Mouse (Mus musculus): ENCODE measurements around the gene Fgfbp3. TPM values are rescaled to one million over a fixed set of nuclear protein-coding genes. Genes with fewer than 3 reads are reported as not detected.

The Fgfbp3 gene
- polyA plus RNA-seq, 1 experiment from 2014 or later: 21.4 TPM

DNA sequence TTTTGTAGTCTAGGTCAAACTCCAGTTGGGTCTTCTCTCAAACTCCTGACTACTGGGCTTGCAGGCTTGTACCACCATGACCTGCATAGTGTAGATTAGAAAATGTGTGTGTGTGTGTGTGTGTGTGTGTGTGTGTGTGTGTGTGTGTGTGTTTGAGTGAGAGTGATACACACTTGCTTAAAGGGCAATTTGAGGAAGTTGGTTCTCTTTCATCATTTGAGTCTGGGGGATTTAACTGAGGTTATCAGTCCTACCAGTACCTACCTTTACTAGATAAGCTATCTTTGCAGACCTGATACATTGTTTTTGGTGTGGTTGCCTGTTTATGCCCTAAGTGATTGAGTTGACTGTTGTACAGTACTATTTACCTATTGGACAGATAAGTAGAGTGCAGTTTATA is 12.7 kb upstream of the Fgfbp3 start:
- no peak overlapping the region for H3K9ac ChIP-seq (ENCODE audit: low read length)
- no peaks in the 10 kb centered on the region for H3K36me3 ChIP-seq (ENCODE audit: control insufficient read depth, insufficient read depth, low read length)
- ATAC-seq (no peak), DNase-seq (ENCODE audit: low spot score) (no peak)
- H3K27me3 ChIP-seq (replicated peaks; ENCODE audit: control insufficient read depth, insufficient read depth, low read length): no peaks in the 10 kb centered on the region
- H3K4me2 ChIP-seq (ENCODE audit: low read length): no peak overlapping the region
- no peak overlapping the region for H3K4me3 ChIP-seq (ENCODE audit: low read depth, low read length)
- no peaks in the 10 kb centered on the region for H3K9me3 ChIP-seq (replicated peaks; ENCODE audit: control insufficient read depth, low read length)
- no peak overlapping the region for H3K27ac ChIP-seq (ENCODE audit: low read depth, low read length)
- H3K4me1 ChIP-seq (ENCODE audit: control insufficient read depth, insufficient read depth, low read length): 0 out of 2 replicates have a peak, but pooled peaks cover 2% of the 10 kb centered on the region

- Histone ChIP-seq H3K27me3 (replicated peaks; ENCODE audit: control insufficient read depth, insufficient read depth, low read length) (no peaks in the 10 kb centered on the region), H3K9me3 (replicated peaks; ENCODE audit: control insufficient read depth, low read length) (no peaks in the 10 kb centered on the region), H3K36me3 (ENCODE audit: control insufficient read depth, insufficient read depth, low read length) (no peaks in the 10 kb centered on the region), H3K9ac (ENCODE audit: low read length) (no peak overlapping the region), H3K4me1 (ENCODE audit: control insufficient read depth, insufficient read depth, low read length) (peaks cover 10% of the 10 kb centered on the region), H3K4me2 (ENCODE audit: low read length) (no peak overlapping the region), H3K27ac (ENCODE audit: low read depth, low read length) (no peak overlapping the region), H3K4me3 (ENCODE audit: low read depth, low read length) (no peak overlapping the region)
- ATAC-seq: no peak
- DNase-seq (ENCODE audit: low spot score): no peak
Observed at GRCm38 (mm10) chr19:36929816-36930215, 10.4 kb upstream of the Fgfbp3 start.

- H3K4me2 ChIP-seq (ENCODE audit: low read length): no peak overlapping the region
- no peak for DNase-seq (ENCODE audit: low spot score)
- no peak overlapping the region for H3K4me3 ChIP-seq (ENCODE audit: low read depth, low read length)
- H3K9ac ChIP-seq (ENCODE audit: low read length): no peak overlapping the region
- H3K27me3 ChIP-seq (replicated peaks; ENCODE audit: control insufficient read depth, insufficient read depth, low read length): no peaks in the 10 kb centered on the region
- no peaks in the 10 kb centered on the region for H3K9me3 ChIP-seq (replicated peaks; ENCODE audit: control insufficient read depth, low read length)
- peaks cover 10% of the 10 kb centered on the region for H3K4me1 ChIP-seq (ENCODE audit: control insufficient read depth, insufficient read depth, low read length)
- ATAC-seq: no peak
- H3K36me3 ChIP-seq (ENCODE audit: control insufficient read depth, insufficient read depth, low read length): no peaks in the 10 kb centered on the region
- H3K27ac ChIP-seq (ENCODE audit: low read depth, low read length): no peak overlapping the region
- WGBS: 80% methylated on average over 6 of the region's 6 CpGs
Observed at GRCm38 (mm10) chr19:36927800-36928361, 8.5 kb upstream of the Fgfbp3 start.

- ATAC-seq (no peak), DNase-seq (ENCODE audit: low spot score) (no peak)
- Histone ChIP-seq H3K9ac (ENCODE audit: low read length) (peak overlapping the region; percentile 91), H3K27ac (ENCODE audit: low read depth, low read length) (peak overlapping the region; percentile 88), H3K4me3 (ENCODE audit: low read depth, low read length) (peak overlapping the region; percentile 90), H3K36me3 (ENCODE audit: control insufficient read depth, insufficient read depth, low read length) (no peaks in the 10 kb centered on the region), H3K9me3 (replicated peaks; ENCODE audit: control insufficient read depth, low read length) (no peaks in the 10 kb centered on the region), H3K4me1 (ENCODE audit: control insufficient read depth, insufficient read depth, low read length) (peaks cover 10% of the 10 kb centered on the region), H3K4me2 (ENCODE audit: low read length) (peak overlapping the region; percentile 91), H3K27me3 (replicated peaks; ENCODE audit: control insufficient read depth, insufficient read depth, low read length) (no peaks in the 10 kb centered on the region)
- WGBS: 1% methylated on average over 26 of the region's 26 CpGs
Observed at GRCm38 (mm10) chr19:36926553-36927236, 7.3 kb upstream of the Fgfbp3 start.

DNA sequence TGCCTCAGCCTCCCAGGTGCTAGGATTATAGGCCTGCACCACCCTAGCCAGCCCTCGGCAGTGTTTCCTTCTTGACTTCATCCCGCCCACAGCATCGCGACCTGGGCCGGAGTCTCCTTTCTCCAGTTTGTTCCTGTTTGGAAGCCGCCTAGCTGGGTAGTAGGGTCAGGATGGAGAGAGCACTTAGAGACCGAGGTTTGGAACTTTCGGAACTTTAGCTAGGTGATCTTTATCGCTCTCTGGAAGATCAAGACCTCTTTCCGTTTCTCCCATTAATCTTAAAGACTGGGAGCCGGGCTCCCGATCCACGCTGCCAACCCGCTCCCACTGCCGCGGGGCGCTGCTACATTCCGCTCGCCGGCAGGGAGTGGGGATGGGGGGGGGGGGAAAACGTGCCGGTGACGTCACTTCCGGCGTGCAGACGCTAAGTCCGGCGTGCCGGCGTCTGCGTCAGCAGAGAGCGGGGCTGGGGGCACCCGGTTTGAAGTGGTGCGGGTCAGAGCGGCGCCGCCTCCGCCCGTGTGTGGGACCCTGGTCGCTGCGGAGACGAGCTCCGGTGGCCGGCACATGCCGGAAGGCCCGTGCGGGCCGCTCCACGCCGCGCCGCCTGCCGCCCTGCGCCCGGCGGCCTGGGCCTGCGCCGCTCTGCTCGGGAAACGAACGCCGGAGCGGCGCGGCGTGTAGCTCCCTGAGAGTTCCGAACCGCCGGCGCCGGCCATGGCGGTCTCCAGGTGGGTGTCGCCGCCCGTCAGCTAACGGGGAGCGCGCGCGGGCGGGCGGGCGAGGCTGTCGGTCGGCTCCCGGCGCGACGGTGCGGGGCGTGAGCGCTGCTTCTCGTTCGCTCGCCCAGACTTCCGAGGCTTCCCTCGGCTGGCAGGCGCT is 6.5 kb upstream of the Fgfbp3 start, which contains the start of gene Btaf1:
TSS of gene Btaf1 (plus strand) at position 409 of the 882 bp plus-strand sequence.
- Histone ChIP-seq H3K9ac (ENCODE audit: low read length) (peak within 1 kb of the TSS; percentile 91), H3K4me3 (ENCODE audit: low read depth, low read length) (peak within 1 kb of the TSS; percentile 90), H3K4me2 (ENCODE audit: low read length) (peak within 1 kb of the TSS; percentile 91), H3K4me1 (ENCODE audit: control insufficient read depth, insufficient read depth, low read length) (peaks cover 10% of the 10 kb centered on the region), H3K9me3 (replicated peaks; ENCODE audit: control insufficient read depth, low read length) (no peaks in the 10 kb centered on the region), H3K27ac (ENCODE audit: low read depth, low read length) (peak within 1 kb of the TSS; percentile 88), H3K36me3 (ENCODE audit: control insufficient read depth, insufficient read depth, low read length) (no peaks in the 10 kb centered on the region), H3K27me3 (replicated peaks; ENCODE audit: control insufficient read depth, insufficient read depth, low read length) (no peaks in the 10 kb centered on the region)
- peak; percentile 97 for ATAC-seq
- WGBS: under 1% methylated on average over 98 of the region's 98 CpGs
- DNase-seq (ENCODE audit: low spot score): peak; percentile 95

GRCm38 (mm10) chr19:36922936-36923335 is 3.5 kb upstream of the Fgfbp3 start:
- no peaks in the 10 kb centered on the region for H3K27me3 ChIP-seq (replicated peaks; ENCODE audit: control insufficient read depth, insufficient read depth, low read length)
- DNase-seq (ENCODE audit: low spot score) (no peak), ATAC-seq (no peak)
- H3K9me3 ChIP-seq (replicated peaks; ENCODE audit: control insufficient read depth, low read length): no peaks in the 10 kb centered on the region
- H3K27ac ChIP-seq (ENCODE audit: low read depth, low read length): no peak overlapping the region
- peaks cover 15% of the 10 kb centered on the region for H3K4me1 ChIP-seq (ENCODE audit: control insufficient read depth, insufficient read depth, low read length)
- H3K36me3 ChIP-seq (ENCODE audit: control insufficient read depth, insufficient read depth, low read length): no peaks in the 10 kb centered on the region
- H3K9ac ChIP-seq (ENCODE audit: low read length): no peak overlapping the region
- 59% methylated on average over 3 of the region's 3 CpGs for WGBS
- H3K4me3 ChIP-seq (ENCODE audit: low read depth, low read length): no peak overlapping the region
- H3K4me2 ChIP-seq (ENCODE audit: low read length): no peak overlapping the region

- 39% methylated on average over 2 of the region's 2 CpGs for WGBS
- H3K9ac ChIP-seq (ENCODE audit: low read length): no peak overlapping the region
- ATAC-seq (no peak), DNase-seq (ENCODE audit: low spot score) (peak; percentile 87)
- H3K27ac ChIP-seq (ENCODE audit: low read depth, low read length): no peak overlapping the region
- H3K4me2 ChIP-seq (ENCODE audit: low read length): no peak overlapping the region
- no peaks in the 10 kb centered on the region for H3K9me3 ChIP-seq (replicated peaks; ENCODE audit: control insufficient read depth, low read length)
- H3K27me3 ChIP-seq (replicated peaks; ENCODE audit: control insufficient read depth, insufficient read depth, low read length): no peaks in the 10 kb centered on the region
- H3K4me3 ChIP-seq (ENCODE audit: low read depth, low read length): no peak overlapping the region
- no peaks in the 10 kb centered on the region for H3K36me3 ChIP-seq (ENCODE audit: control insufficient read depth, insufficient read depth, low read length)
- peaks cover 13% of the 10 kb centered on the region for H3K4me1 ChIP-seq (ENCODE audit: control insufficient read depth, insufficient read depth, low read length)
Observed at GRCm38 (mm10) chr19:36922015-36922414, 2.6 kb upstream of the Fgfbp3 start.

GRCm38 (mm10) chr19:36918441-36919301 is 744 bp downstream of the Fgfbp3 start:
- Histone ChIP-seq H3K9me3 (replicated peaks; ENCODE audit: control insufficient read depth, low read length) (no peaks in the 10 kb centered on the region), H3K4me2 (ENCODE audit: low read length) (peak overlapping the region; percentile 85), H3K27ac (ENCODE audit: low read depth, low read length) (peak overlapping the region; percentile 88), H3K9ac (ENCODE audit: low read length) (peak overlapping the region; percentile 93), H3K27me3 (replicated peaks; ENCODE audit: control insufficient read depth, insufficient read depth, low read length) (no peaks in the 10 kb centered on the region), H3K36me3 (ENCODE audit: control insufficient read depth, insufficient read depth, low read length) (no peaks in the 10 kb centered on the region), H3K4me3 (ENCODE audit: low read depth, low read length) (peak overlapping the region; percentile 88), H3K4me1 (ENCODE audit: control insufficient read depth, insufficient read depth, low read length) (peaks cover 10% of the 10 kb centered on the region; the same call in 1 of the 2 replicates)
- under 1% methylated on average over 77 of the region's 85 CpGs for WGBS
- DNase-seq (ENCODE audit: low spot score): peak; percentile 87
- peak; percentile 92 for ATAC-seq
